Mouse (Mus musculus): ENCODE data around the gene 1700018B08Rik.

1700018B08Rik gene

GRCm38 (mm10) chr8:121544276-121544785, at the start of gene 1700018B08Rik:
1700018B08Rik (minus strand) TSS chr8:121544320.
- no peaks in the 10 kb centered on the region for H3K9me3 ChIP-seq (ENCODE audit: low read length)
- TF ChIP-seq POU5F1 (IDR thresholded peaks at IDR 0.05; ENCODE audit: borderline replicate concordance, low read length), result no peak
- no peak for TF ChIP-seq CTCF (conservative IDR thresholded peaks at IDR 0.05; ENCODE audit: low read length)
- TF ChIP-seq NANOG (IDR thresholded peaks at IDR 0.05; ENCODE audit: borderline replicate concordance, low read length), result no peak
- no peak within 1 kb of the TSS for H3K4me3 ChIP-seq (replicated peaks; ENCODE audit: low read length)
- H3K36me3 ChIP-seq (ENCODE audit: insufficient read depth, low read length), result peaks cover 11% of the 10 kb centered on the region
- H3K4me1 ChIP-seq (replicated peaks; ENCODE audit: low read depth, low read length), result peaks cover 15% of the 10 kb centered on the region
- H3K27me3 ChIP-seq (ENCODE audit: insufficient read depth, low read length), result 0 out of 2 replicates have a peak, but pooled peaks cover 9% of the 10 kb centered on the region

- TF ChIP-seq POU5F1 (IDR thresholded peaks at IDR 0.05; ENCODE audit: borderline replicate concordance, low read length) (no peak), NANOG (IDR thresholded peaks at IDR 0.05; ENCODE audit: borderline replicate concordance, low read length) (no peak), CTCF (conservative IDR thresholded peaks at IDR 0.05; ENCODE audit: low read length) (no peak)
- Histone ChIP-seq H3K27me3 (ENCODE audit: insufficient read depth, low read length) (no peaks in the 10 kb centered on the region), H3K4me1 (replicated peaks; ENCODE audit: low read depth, low read length) (peaks cover 67% of the 10 kb centered on the region), H3K36me3 (ENCODE audit: insufficient read depth, low read length) (peaks cover 64% of the 10 kb centered on the region), H3K4me3 (replicated peaks; ENCODE audit: low read length) (no peak overlapping the region), H3K9me3 (ENCODE audit: low read length) (no peaks in the 10 kb centered on the region)
Measured at GRCm38 (mm10) chr8:121593293-121593692, 49.2 kb upstream of the 1700018B08Rik start.

- Histone ChIP-seq H3K9me3 (ENCODE audit: low read length) (no peaks in the 10 kb centered on the region), H3K27me3 (ENCODE audit: insufficient read depth, low read length) (no peaks in the 10 kb centered on the region), H3K4me1 (replicated peaks; ENCODE audit: low read depth, low read length) (peaks cover 57% of the 10 kb centered on the region), H3K4me3 (replicated peaks; ENCODE audit: low read length) (peak overlapping the region; percentile 96), H3K36me3 (ENCODE audit: insufficient read depth, low read length) (peaks cover 47% of the 10 kb centered on the region)
- TF ChIP-seq POU5F1 (IDR thresholded peaks at IDR 0.05; ENCODE audit: borderline replicate concordance, low read length), result no peak
- peak; percentile 40 for TF ChIP-seq CTCF (conservative IDR thresholded peaks at IDR 0.05; ENCODE audit: low read length)
- no peak for TF ChIP-seq NANOG (IDR thresholded peaks at IDR 0.05; ENCODE audit: borderline replicate concordance, low read length)
Measured at GRCm38 (mm10) chr8:121591178-121592066, 47.3 kb upstream of the 1700018B08Rik start.

GRCm38 (mm10) chr8:121590203-121591177, 46.4 kb upstream of the 1700018B08Rik start, which contains the start of gene Map1lc3b:
Map1lc3b (plus strand) TSS chr8:121590361.
- Histone ChIP-seq H3K36me3 (ENCODE audit: insufficient read depth, low read length) (peaks cover 38% of the 10 kb centered on the region), H3K27me3 (ENCODE audit: insufficient read depth, low read length) (no peaks in the 10 kb centered on the region), H3K9me3 (ENCODE audit: low read length) (no peaks in the 10 kb centered on the region), H3K4me1 (replicated peaks; ENCODE audit: low read depth, low read length) (peaks cover 62% of the 10 kb centered on the region), H3K4me3 (replicated peaks; ENCODE audit: low read length) (peak within 1 kb of the TSS; percentile 96)
- TF ChIP-seq CTCF (conservative IDR thresholded peaks at IDR 0.05; ENCODE audit: low read length) (no peak), POU5F1 (IDR thresholded peaks at IDR 0.05; ENCODE audit: borderline replicate concordance, low read length) (no peak), NANOG (IDR thresholded peaks at IDR 0.05; ENCODE audit: borderline replicate concordance, low read length) (no peak)

GRCm38 (mm10) chr8:121589205-121589726, 45.1 kb upstream of the 1700018B08Rik start:
- Histone ChIP-seq H3K27me3 (ENCODE audit: insufficient read depth, low read length) (no peaks in the 10 kb centered on the region), H3K4me1 (replicated peaks; ENCODE audit: low read depth, low read length) (peaks cover 64% of the 10 kb centered on the region), H3K4me3 (replicated peaks; ENCODE audit: low read length) (no peak overlapping the region), H3K36me3 (ENCODE audit: insufficient read depth, low read length) (peaks cover 26% of the 10 kb centered on the region), H3K9me3 (ENCODE audit: low read length) (no peaks in the 10 kb centered on the region)
- no peak for TF ChIP-seq NANOG (IDR thresholded peaks at IDR 0.05; ENCODE audit: borderline replicate concordance, low read length)
- no peak for TF ChIP-seq CTCF (conservative IDR thresholded peaks at IDR 0.05; ENCODE audit: low read length)
- no peak for TF ChIP-seq POU5F1 (IDR thresholded peaks at IDR 0.05; ENCODE audit: borderline replicate concordance, low read length)

GRCm38 (mm10) chr8:121588750-121589149, 44.6 kb upstream of the 1700018B08Rik start:
- peaks cover 65% of the 10 kb centered on the region for H3K4me1 ChIP-seq (replicated peaks; ENCODE audit: low read depth, low read length)
- no peak overlapping the region for H3K4me3 ChIP-seq (replicated peaks; ENCODE audit: low read length)
- H3K9me3 ChIP-seq (ENCODE audit: low read length), result no peaks in the 10 kb centered on the region
- peaks cover 21% of the 10 kb centered on the region for H3K36me3 ChIP-seq (ENCODE audit: insufficient read depth, low read length)
- no peaks in the 10 kb centered on the region for H3K27me3 ChIP-seq (ENCODE audit: insufficient read depth, low read length)
- TF ChIP-seq CTCF (conservative IDR thresholded peaks at IDR 0.05; ENCODE audit: low read length) (no peak), NANOG (IDR thresholded peaks at IDR 0.05; ENCODE audit: borderline replicate concordance, low read length) (no peak), POU5F1 (IDR thresholded peaks at IDR 0.05; ENCODE audit: borderline replicate concordance, low read length) (no peak)

- Histone ChIP-seq H3K36me3 (ENCODE audit: insufficient read depth, low read length) (no peaks in the 10 kb centered on the region), H3K4me3 (replicated peaks; ENCODE audit: low read length) (peak overlapping the region; percentile 82), H3K9me3 (ENCODE audit: low read length) (no peaks in the 10 kb centered on the region), H3K27me3 (ENCODE audit: insufficient read depth, low read length) (no peaks in the 10 kb centered on the region), H3K4me1 (replicated peaks; ENCODE audit: low read depth, low read length) (peaks cover 60% of the 10 kb centered on the region)
- TF ChIP-seq CTCF (conservative IDR thresholded peaks at IDR 0.05; ENCODE audit: low read length), result no peak
Measured at GRCm38 (mm10) chr8:121585159-121585825, 41.2 kb upstream of the 1700018B08Rik start.
